Mouse (Mus musculus): ENCODE measurements around the gene Ankrd60. TPM values are rescaled to one million over a fixed set of nuclear protein-coding genes. Genes with fewer than 3 reads are reported as not detected.

Gene Ankrd60
- total and polyA plus RNA-seq, 3 experiments: not detected

GRCm38 (mm10) chr2:173528493-173528892, 49.7 kb downstream of the Ankrd60 start:
- no peaks in the 10 kb centered on the region for H3K9me3 ChIP-seq (replicated peaks; ENCODE audit: insufficient read depth, low read length)
- H3K4me1 ChIP-seq (ENCODE audit: control insufficient read depth in 1 of 2, insufficient read depth in 2 of 2, low read length in 2 of 2): no peaks in the 10 kb centered on the region
- no peak overlapping the region for H3K9ac ChIP-seq (ENCODE audit: control insufficient read depth, low read depth, low read length, poor library complexity, severe bottlenecking)
- no peak overlapping the region for H3K27ac ChIP-seq (ENCODE audit: control insufficient read depth, low read depth, low read length)
- TF ChIP-seq CTCF (IDR thresholded peaks at IDR 0.05 in 2 of 3, conservative IDR thresholded peaks at IDR 0.05 in 1 of 3; ENCODE audit: control insufficient read depth in 1 of 3, insufficient read depth in 1 of 3, low read depth in 2 of 3, low read length in 3 of 3, poor library complexity in 1 of 3, severe bottlenecking in 1 of 3): no peak
- no peak for TF ChIP-seq EP300 (IDR thresholded peaks at IDR 0.05; ENCODE audit: low read depth in 1 of 2, low read length in 2 of 2)
- TF ChIP-seq KAT2A (conservative IDR thresholded peaks at IDR 0.05; ENCODE audit: low read depth, low read length): no peak
- no peak for TF ChIP-seq NRF1 (IDR thresholded peaks at IDR 0.05; ENCODE audit: insufficient read depth, low read depth, low read length, poor library complexity, severe bottlenecking)
- TF ChIP-seq MYB (IDR thresholded peaks at IDR 0.05; ENCODE audit: low read depth, low read length): no peak
- TF ChIP-seq HCFC1 (IDR thresholded peaks at IDR 0.05; ENCODE audit: low read depth, low read length): no peak
- no peak for TF ChIP-seq GABPA (IDR thresholded peaks at IDR 0.05; ENCODE audit: low read depth, low read length)
- no peak for TF ChIP-seq E2F4 (IDR thresholded peaks at IDR 0.05; ENCODE audit: borderline replicate concordance, low read depth, low read length)
- H3K36me3 ChIP-seq (ENCODE audit: control insufficient read depth in 1 of 2, insufficient read depth in 2 of 2, low read length in 2 of 2): no peaks in the 10 kb centered on the region
- H3K79me2 ChIP-seq (ENCODE audit: control insufficient read depth, insufficient read depth, low read length, poor library complexity): no peaks in the 10 kb centered on the region
- no peak overlapping the region for H3K4me3 ChIP-seq (ENCODE audit: control insufficient read depth in 1 of 2, insufficient read depth in 1 of 2, low read depth in 2 of 2, low read length in 2 of 2)
- H3K27me3 ChIP-seq (ENCODE audit: control insufficient read depth in 1 of 2, insufficient read depth in 2 of 2, low read length in 2 of 2): no peaks in the 10 kb centered on the region
- DNase-seq (ENCODE audit: low read depth, low spot score): no peak

- DNase-seq (ENCODE audit: low read depth, low spot score): no peak
- Histone ChIP-seq H3K79me2 (ENCODE audit: control insufficient read depth, insufficient read depth, low read length, poor library complexity) (no peaks in the 10 kb centered on the region), H3K9me3 (replicated peaks; ENCODE audit: insufficient read depth, low read length) (no peaks in the 10 kb centered on the region), H3K9ac (ENCODE audit: control insufficient read depth, low read depth, low read length, poor library complexity, severe bottlenecking) (no peak within 1 kb of the TSS), H3K27ac (ENCODE audit: control insufficient read depth, low read depth, low read length) (no peak within 1 kb of the TSS), H3K4me1 (ENCODE audit: control insufficient read depth in 1 of 2, insufficient read depth in 2 of 2, low read length in 2 of 2) (no peaks in the 10 kb centered on the region), H3K27me3 (ENCODE audit: control insufficient read depth in 1 of 2, insufficient read depth in 2 of 2, low read length in 2 of 2) (no peaks in the 10 kb centered on the region), H3K4me3 (ENCODE audit: control insufficient read depth in 1 of 2, insufficient read depth in 1 of 2, low read depth in 2 of 2, low read length in 2 of 2) (no peak within 1 kb of the TSS), H3K36me3 (ENCODE audit: control insufficient read depth in 1 of 2, insufficient read depth in 2 of 2, low read length in 2 of 2) (no peaks in the 10 kb centered on the region)
- TF ChIP-seq SIN3A (IDR thresholded peaks at IDR 0.05; ENCODE audit: low read length): no peak
- TF ChIP-seq TCF12 (IDR thresholded peaks at IDR 0.05; ENCODE audit: low read depth, low read length): no peak
- no peak for TF ChIP-seq GATA1 (IDR thresholded peaks at IDR 0.05; ENCODE audit: low read depth, low read length)
Measured at GRCm38 (mm10) chr2:173522376-173522775, 55.8 kb downstream of the Ankrd60 start, which contains the start of gene 1700021F07Rik. TSS of gene 1700021F07Rik (plus strand) at chr2:173522586.

Other genes with a start within 250 kb of the Ankrd60 start
- gene 1700021F07Rik, start 55.8 kb downstream of the Ankrd60 start, total RNA-seq (2012; rRNA removed): not detected in 2 replicates
- not detected for gene 1700021F07Rik, start 55.8 kb downstream of the Ankrd60 start, polyA plus RNA-seq (2012; ENCODE audit: insufficient read depth in 1 of 2, insufficient read length in 2 of 2, low read depth in 1 of 2, low replicate concordance in 2 of 2, missing spikeins in 1 of 2)
- gene Rab22a, start 81.4 kb upstream of the Ankrd60 start, total RNA-seq (2012; rRNA removed): 8.9 and 9.8 TPM in 2 replicates
- 10 to 100 TPM in 1 of 2 experiments, not detected in 1; 15.8 TPM for gene Rab22a, start 81.4 kb upstream of the Ankrd60 start, polyA plus RNA-seq (2012; ENCODE audit: insufficient read depth in 1 of 2, insufficient read length in 2 of 2, low read depth in 1 of 2, low replicate concordance in 2 of 2, missing spikeins in 1 of 2)
- gene 1700010B08Rik, start 141.1 kb upstream of the Ankrd60 start, total RNA-seq (2012; rRNA removed): not detected in 2 replicates
- gene 1700010B08Rik, start 141.1 kb upstream of the Ankrd60 start, polyA plus RNA-seq (2012; ENCODE audit: insufficient read depth in 1 of 2, insufficient read length in 2 of 2, low read depth in 1 of 2, low replicate concordance in 2 of 2, missing spikeins in 1 of 2): not detected
- gene Vapb, start 159.1 kb upstream of the Ankrd60 start, total RNA-seq (2012; rRNA removed): 29.1 and 29.5 TPM in 2 replicates
- gene Vapb, start 159.1 kb upstream of the Ankrd60 start, polyA plus RNA-seq (2012; ENCODE audit: insufficient read depth in 1 of 2, insufficient read length in 2 of 2, low read depth in 1 of 2, low replicate concordance in 2 of 2, missing spikeins in 1 of 2): 100 to 1,000 TPM in 1 of 2 experiments, 10 to 100 TPM in 1; 46.5 to 483 TPM

Measured in MEL (cell line).